ENCODE assay signal across 13 mouse cellular contexts in the genomic region with DNA sequence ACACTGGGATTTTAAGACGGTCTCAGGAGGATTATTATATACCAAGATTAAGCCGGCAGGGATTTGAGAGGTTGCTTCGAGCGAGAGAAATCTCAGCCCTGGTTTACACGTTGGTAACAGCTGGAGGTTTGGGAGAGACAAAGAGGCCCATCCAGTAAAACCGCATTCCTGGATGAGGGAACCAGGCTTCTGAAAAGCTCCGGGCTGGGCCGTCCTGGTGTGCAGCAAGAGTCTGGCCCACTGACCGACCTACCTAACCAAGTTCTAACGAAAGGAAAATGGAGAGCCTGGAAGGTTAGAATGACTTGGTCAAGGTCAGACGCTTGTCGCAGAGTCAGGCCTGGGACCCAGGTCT. TPM values are rescaled to one million over a fixed set of nuclear protein-coding genes. Genes with fewer than 3 reads are reported as not detected.
DNase-seq lines count a peak whose midpoint lies in the region; ATAC-seq lines count a peak whose summit lies in the region.
"Had no signal": no experiment of that assay in that cellular context is flagged by ENCODE, and none has a peak within 500 bp of the region (broad histone marks: within the 10 kb centered on the region; RNA-seq: fewer than 3 reads in every experiment).

No protein-coding gene starts in this region.

- no peak overlapping the region for H3K9ac ChIP-seq in hindbrain, embryonic 16.5 days (ENCODE audit: low read depth, low read length)
- H3K9ac ChIP-seq in hindbrain, embryonic 13.5 days = no peak overlapping the region
- no peak overlapping the region for H3K9ac ChIP-seq in neural tube, embryonic 15.5 days (replicated peaks)
- peak overlapping the region; percentile 47 for H3K9ac ChIP-seq in stomach, embryonic 16.5 days (ENCODE audit: low read length)
- H3K9ac ChIP-seq: liver, embryonic 12.5 days; midbrain, embryonic 12.5 days had no signal

- no peak for DNase-seq in neural tube, embryonic 10.5 days (ENCODE audit: extremely low spot score, low spot score)
- peak; percentile 40 for DNase-seq in forelimb bud, embryonic 11.5 days (ENCODE audit: low read depth, low spot score)
- no peak for DNase-seq in right cerebral cortex, postnatal 10 days (ENCODE audit: low spot score in 2 of 2)
- DNase-seq: heart, postnatal 36 days; spleen, adult 18-20 months; thymus, postnatal 25 days had no signal

- 58% methylated on average over 12 of the region's 12 CpGs for WGBS in hindbrain, embryonic 16.5 days
- 63% methylated on average over 12 of the region's 12 CpGs for WGBS in hindbrain, embryonic 13.5 days
- 55% methylated on average over 12 of the region's 12 CpGs for WGBS in neural tube, embryonic 15.5 days
- WGBS in stomach, embryonic 16.5 days = 49% methylated on average over 12 of the region's 12 CpGs

- H3K4me1 ChIP-seq in hindbrain, embryonic 16.5 days (ENCODE audit: control insufficient read depth, insufficient read depth, low read depth, low read length) = peaks cover 29% of the 10 kb centered on the region
- H3K4me1 ChIP-seq in hindbrain, embryonic 13.5 days (replicated peaks) = peaks cover 40% of the 10 kb centered on the region
- peaks cover 37% of the 10 kb centered on the region for H3K4me1 ChIP-seq in neural tube, embryonic 15.5 days
- H3K4me1 ChIP-seq in stomach, embryonic 16.5 days (ENCODE audit: control insufficient read depth, insufficient read depth, low read length) = peaks cover 29% of the 10 kb centered on the region

- H3K27ac ChIP-seq in hindbrain, embryonic 16.5 days (ENCODE audit: low read depth, low read length) = peak overlapping the region; percentile 36; the same call in 1 of the 2 replicates
- no peak overlapping the region for H3K27ac ChIP-seq in hindbrain, embryonic 13.5 days
- peak overlapping the region; percentile 46; the same call in 1 of the 2 replicates for H3K27ac ChIP-seq in neural tube, embryonic 15.5 days (replicated peaks)
- peak overlapping the region; percentile 63 for H3K27ac ChIP-seq in stomach, embryonic 16.5 days (ENCODE audit: low read length)
- H3K27ac ChIP-seq: liver, embryonic 12.5 days; midbrain, embryonic 12.5 days had no signal

- H3K4me3 ChIP-seq in hindbrain, embryonic 16.5 days (ENCODE audit: low read length) = no peak overlapping the region
- H3K4me3 ChIP-seq in hindbrain, embryonic 13.5 days = no peak overlapping the region
- H3K4me3 ChIP-seq in neural tube, embryonic 15.5 days (replicated peaks) = no peak overlapping the region
- 0 out of 2 replicates have a peak overlapping the region, but pooled peaks have one; percentile 15 for H3K4me3 ChIP-seq in stomach, embryonic 16.5 days (replicated peaks; ENCODE audit: low read length)
- H3K4me3 ChIP-seq: liver, embryonic 12.5 days; midbrain, embryonic 12.5 days had no signal

- no peak for ATAC-seq in hindbrain, embryonic 16.5 days
- no peak for ATAC-seq in hindbrain, embryonic 13.5 days (ENCODE audit: low FRiP score)
- ATAC-seq in neural tube, embryonic 15.5 days (ENCODE audit: low FRiP score) = no peak
- ATAC-seq in stomach, embryonic 16.5 days (ENCODE audit: insufficient read depth, low FRiP score) = 0 out of 2 replicates have a peak, but pooled peaks have one; percentile 26
- no peak for ATAC-seq in granulocyte monocyte progenitor cell, adult 5-6 weeks (replicated peaks; ENCODE audit: poor library complexity, severe bottlenecking)
- ATAC-seq: liver, embryonic 12.5 days had no signal

- no peaks in the 10 kb centered on the region for H3K27me3 ChIP-seq in hindbrain, embryonic 16.5 days (replicated peaks; ENCODE audit: control insufficient read depth, insufficient read depth, low read length)
- H3K27me3 ChIP-seq in hindbrain, embryonic 13.5 days = no peaks in the 10 kb centered on the region
- H3K27me3 ChIP-seq in neural tube, embryonic 15.5 days (replicated peaks) = no peaks in the 10 kb centered on the region
- H3K27me3 ChIP-seq in stomach, embryonic 16.5 days (ENCODE audit: control insufficient read depth, insufficient read depth, low read length) = no peaks in the 10 kb centered on the region
- H3K27me3 ChIP-seq: liver, embryonic 12.5 days had no signal

- H3K9me3 ChIP-seq in hindbrain, embryonic 16.5 days (ENCODE audit: control insufficient read depth, low read length) = no peaks in the 10 kb centered on the region
- no peaks in the 10 kb centered on the region for H3K9me3 ChIP-seq in hindbrain, embryonic 13.5 days
- no peaks in the 10 kb centered on the region for H3K9me3 ChIP-seq in neural tube, embryonic 15.5 days (replicated peaks)
- H3K9me3 ChIP-seq in stomach, embryonic 16.5 days (replicated peaks; ENCODE audit: control insufficient read depth, low read length) = no peaks in the 10 kb centered on the region
- H3K9me3 ChIP-seq: liver, embryonic 12.5 days; midbrain, embryonic 12.5 days had no signal

- H3K36me3 ChIP-seq in hindbrain, embryonic 16.5 days (ENCODE audit: control insufficient read depth, insufficient read depth, low read length) = no peaks in the 10 kb centered on the region
- H3K36me3 ChIP-seq in hindbrain, embryonic 13.5 days = 0 out of 2 replicates have a peak, but pooled peaks cover 1% of the 10 kb centered on the region
- no peaks in the 10 kb centered on the region for H3K36me3 ChIP-seq in neural tube, embryonic 15.5 days
- H3K36me3 ChIP-seq in stomach, embryonic 16.5 days (ENCODE audit: control insufficient read depth, insufficient read depth, low read length) = no peaks in the 10 kb centered on the region
- H3K36me3 ChIP-seq: midbrain, embryonic 12.5 days had no signal

- H3K4me2 ChIP-seq in hindbrain, embryonic 16.5 days (ENCODE audit: low read length) = no peak overlapping the region
- no peak overlapping the region for H3K4me2 ChIP-seq in hindbrain, embryonic 13.5 days
- no peak overlapping the region for H3K4me2 ChIP-seq in neural tube, embryonic 15.5 days
- peak overlapping the region; percentile 38 for H3K4me2 ChIP-seq in stomach, embryonic 16.5 days (ENCODE audit: low read depth, low read length)
- H3K4me2 ChIP-seq: liver, embryonic 12.5 days; midbrain, embryonic 12.5 days had no signal

RNA-seq across cellular contexts. Expression of gene Ano6, which starts 39.5 kb away (rescaled TPM):
- polyA plus RNA-seq in hindbrain, embryonic 16.5 days (2015; fragmentation: Nextera tagmentation; extraction: Ambion mirVana) = 25.0 and 30.6 TPM in 2 replicates
- polyA plus RNA-seq in hindbrain, embryonic 13.5 days (2015; fragmentation: Nextera tagmentation; extraction: Ambion mirVana) = 28.7 and 31.2 TPM in 2 replicates
- 27.0 and 32.5 TPM in 2 replicates for polyA plus RNA-seq in neural tube, embryonic 15.5 days (2015; fragmentation: Nextera tagmentation; extraction: Ambion mirVana)
- polyA plus RNA-seq in stomach, embryonic 16.5 days (2015; fragmentation: Nextera tagmentation; extraction: Ambion mirVana) = 41.8 and 44.9 TPM in 2 replicates
- 25.3 and 28.8 TPM in 2 replicates for total RNA-seq in granulocyte monocyte progenitor cell, adult 5-6 weeks (2014; fragmentation: Nextera tagmentation)
- 28.7 and 30.9 TPM in 2 replicates for total RNA-seq in granulocyte monocyte progenitor cell, adult 5-6 weeks (2017)
